Comparison of ENCODE assay signal across 18 mouse cellular contexts in genomic region chr10:54060587-54060986, GRCm38 (mm10).
"Had no signal": no experiment of that assay in that cellular context is flagged by ENCODE, and none has a peak within 500 bp of the region (broad histone marks: within the 10 kb centered on the region; RNA-seq: fewer than 3 reads in every experiment).

No protein-coding gene starts in this region.

- H3K9ac ChIP-seq: kidney, embryonic 15.5 days; liver, embryonic 13.5 days; midbrain, embryonic 12.5 days; midbrain, embryonic 15.5 days; neural tube, embryonic 12.5 days; neural tube, embryonic 15.5 days had no signal

- H3K9me3 ChIP-seq: kidney, embryonic 15.5 days; liver, embryonic 13.5 days; midbrain, embryonic 12.5 days; midbrain, embryonic 15.5 days; neural tube, embryonic 12.5 days; neural tube, embryonic 15.5 days had no signal

- H3K4me2 ChIP-seq: kidney, embryonic 15.5 days; liver, embryonic 13.5 days; midbrain, embryonic 12.5 days; midbrain, embryonic 15.5 days; neural tube, embryonic 12.5 days; neural tube, embryonic 15.5 days had no signal

- H3K4me1 ChIP-seq: kidney, embryonic 15.5 days; midbrain, embryonic 12.5 days; midbrain, embryonic 15.5 days; neural tube, embryonic 12.5 days; neural tube, embryonic 15.5 days had no signal

- H3K27ac ChIP-seq: kidney, embryonic 15.5 days; left cerebral cortex, adult 2 months; liver, embryonic 13.5 days; midbrain, embryonic 12.5 days; midbrain, embryonic 15.5 days; neural tube, embryonic 12.5 days; neural tube, embryonic 15.5 days had no signal

- H3K27me3 ChIP-seq: kidney, embryonic 15.5 days; liver, embryonic 13.5 days; midbrain, embryonic 12.5 days; midbrain, embryonic 15.5 days; neural tube, embryonic 12.5 days; neural tube, embryonic 15.5 days had no signal

- ATAC-seq: midbrain, embryonic 15.5 days had no signal

- DNase-seq: kidney, postnatal 10 days; kidney, postnatal 36 days; layer of hippocampus, postnatal 36 days; liver, embryonic 13.5 days; lung, adult 2 months; lung, postnatal 14 days; lung, postnatal 4 days; right cerebral cortex, adult 18-20 months; right cerebral cortex, postnatal 14 days; right cerebral cortex, postnatal 4 days; thymus, adult 18-20 months; thymus, postnatal 36 days had no signal

- H3K36me3 ChIP-seq: midbrain, embryonic 12.5 days; midbrain, embryonic 15.5 days; neural tube, embryonic 12.5 days; neural tube, embryonic 15.5 days had no signal

- H3K4me3 ChIP-seq: kidney, embryonic 15.5 days; left cerebral cortex, adult 2 months; liver, embryonic 13.5 days; midbrain, embryonic 12.5 days; midbrain, embryonic 15.5 days; neural tube, embryonic 12.5 days; neural tube, embryonic 15.5 days had no signal
